Mouse (Mus musculus) fibroblast of lung, adult 2 months (primary cell): Measurements from ENCODE around the gene Arhgap30.

ENCODE experiments used
- DNase-seq: peaks from one replicate; pipeline ENCODE4 v3.0.0-alpha.2; 2011; ENCODE audit warnings: low read depth

Gene Arhgap30

GRCm38 (mm10) chr1:171388376-171389102 lies at the start of gene Arhgap30:
Arhgap30 (plus strand) TSS chr1:171388954.
- DNase-seq = no peak

DNA sequence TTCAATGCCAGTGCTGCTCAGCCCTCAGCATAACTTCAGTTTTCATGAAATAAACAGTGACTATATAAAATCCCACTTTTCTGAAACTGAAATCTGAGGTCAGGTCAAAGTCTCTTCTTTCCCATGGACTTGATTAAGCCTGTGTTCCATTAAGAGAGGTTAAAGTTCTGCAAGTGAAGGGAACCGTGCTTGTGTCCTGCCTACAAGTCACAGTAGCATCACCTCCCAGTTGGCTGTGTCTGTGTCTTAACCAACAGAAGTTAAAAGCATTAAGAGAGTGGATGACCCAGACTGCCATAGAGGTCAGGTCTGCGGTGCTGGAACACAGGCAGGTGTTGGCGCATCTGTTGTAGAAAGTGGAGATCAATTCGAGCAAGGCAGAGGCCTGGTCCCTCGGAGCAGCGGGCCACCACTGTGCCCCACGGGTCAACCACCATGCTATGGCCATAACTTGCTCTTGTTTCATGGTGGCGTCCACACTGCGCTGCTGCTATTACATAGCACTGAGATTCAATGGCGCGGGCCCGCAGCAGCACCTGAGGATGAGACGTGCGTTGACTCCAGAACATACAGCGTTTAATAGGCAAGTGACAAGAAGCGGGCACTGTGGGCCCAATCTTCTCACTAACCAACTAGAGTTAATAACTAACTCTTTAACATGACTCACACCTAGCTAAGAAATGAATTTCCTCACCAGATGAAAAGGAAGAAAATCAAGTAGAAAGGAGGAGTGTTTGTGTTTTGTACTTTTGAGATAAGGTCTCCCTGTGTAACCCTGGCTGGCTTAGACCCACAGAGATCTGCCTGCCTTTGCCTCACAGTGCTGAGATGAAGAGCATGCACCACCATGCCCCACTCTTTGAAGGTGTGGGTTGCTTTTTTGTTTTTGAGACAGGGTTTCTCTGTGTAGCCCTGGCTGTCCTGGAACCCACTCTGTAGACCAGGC lies 46.2 kb upstream of the Arhgap30 start:
- no peak for DNase-seq

GRCm38 (mm10) chr1:171343922-171344677 lies 44.7 kb upstream of the Arhgap30 start:
- no peak for DNase-seq

DNA sequence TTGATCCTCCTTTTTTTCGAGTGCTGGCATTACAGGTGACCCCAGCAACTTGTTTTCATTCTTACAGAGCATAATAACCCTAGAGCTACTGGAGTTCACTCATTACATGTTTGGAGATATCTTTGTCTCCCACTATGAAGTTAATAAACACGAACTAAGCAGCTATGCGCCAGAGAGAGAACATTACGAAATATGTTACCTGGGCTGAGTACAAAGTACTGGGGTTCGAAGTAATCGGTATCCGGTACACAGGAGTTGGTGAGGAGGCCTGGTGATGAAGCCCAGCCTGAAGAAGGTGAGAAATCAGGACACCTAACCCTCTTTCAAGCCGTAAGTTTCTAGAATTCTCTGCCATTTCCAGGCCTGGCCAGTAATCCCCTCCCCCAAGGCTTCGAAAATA lies 44.0 kb upstream of the Arhgap30 start:
- no peak for DNase-seq

DNA sequence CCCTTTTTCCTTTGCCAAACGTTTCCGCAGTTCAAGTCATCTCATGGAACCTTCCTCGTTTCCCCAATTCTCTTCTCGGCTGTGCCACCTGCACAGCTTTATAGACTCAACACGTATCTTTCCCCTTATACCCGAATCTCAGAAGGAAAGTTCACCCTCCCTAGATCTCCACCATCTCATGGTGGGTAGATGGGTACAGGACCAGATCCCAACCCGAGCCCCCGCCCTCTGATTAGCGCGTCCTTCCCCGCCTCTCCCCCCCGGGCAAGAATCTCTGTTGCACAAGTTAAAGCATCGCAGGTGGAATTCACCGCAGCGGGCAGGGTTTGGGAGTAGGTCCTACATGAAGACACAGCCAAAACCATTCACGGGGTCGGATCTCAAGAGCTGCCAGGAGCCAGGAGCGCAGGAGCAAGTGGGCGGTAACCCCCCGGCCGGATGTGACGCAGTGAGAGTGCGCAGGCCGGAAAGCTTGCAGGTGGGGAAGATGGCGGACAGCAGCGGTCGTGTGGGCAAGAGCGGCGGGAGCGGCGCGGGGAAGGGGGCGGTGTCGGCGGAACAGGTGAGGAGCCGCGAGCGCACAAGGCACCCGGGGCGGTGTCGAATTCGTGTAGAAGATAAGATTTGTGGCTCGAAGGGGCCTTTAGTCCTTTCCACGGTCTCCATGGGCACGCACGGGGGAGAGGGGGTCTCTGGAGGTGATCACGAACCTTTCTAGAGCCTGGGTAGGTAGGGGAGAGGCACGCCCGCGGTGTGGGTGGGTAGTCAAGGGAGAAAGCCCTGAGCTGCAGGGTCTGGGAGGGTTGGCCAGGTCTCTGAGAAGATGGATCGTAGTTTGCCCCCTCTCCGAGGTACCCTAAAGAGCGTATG lies 43.3 kb upstream of the Arhgap30 start, which contains the start of the genes Nit1 and Pfdn2:
Nit1 (minus strand) TSS at position 422 of the 870 bp plus-strand sequence.
Pfdn2 (plus strand) TSS at position 446 of the 870 bp plus-strand sequence.
- peak; percentile 69 for DNase-seq

GRCm38 (mm10) chr1:171346095-171346450 lies 42.7 kb upstream of the Arhgap30 start:
- no peak for DNase-seq

GRCm38 (mm10) chr1:171348665-171349064 lies 40.1 kb upstream of the Arhgap30 start:
- DNase-seq = no peak

DNA sequence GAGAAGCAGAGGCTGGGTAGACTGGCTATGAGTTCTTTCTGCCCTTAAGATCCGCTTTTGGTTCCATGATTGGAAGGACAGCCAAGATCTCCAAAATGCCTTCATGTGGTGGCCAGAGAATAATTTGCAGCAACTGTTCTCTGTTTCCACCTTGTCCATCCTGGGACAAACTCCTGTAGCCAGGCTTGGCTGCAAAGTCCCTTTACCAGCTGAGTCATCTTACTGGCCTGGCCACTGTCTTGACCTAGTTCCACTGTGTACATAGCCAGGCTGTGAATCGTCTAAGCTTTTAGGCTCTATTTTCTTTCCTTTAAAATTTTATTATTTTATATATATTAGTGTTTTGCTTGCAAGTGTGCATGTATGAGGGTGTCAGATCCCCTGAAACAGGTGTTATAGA lies 39.5 kb upstream of the Arhgap30 start:
- no peak for DNase-seq

DNA sequence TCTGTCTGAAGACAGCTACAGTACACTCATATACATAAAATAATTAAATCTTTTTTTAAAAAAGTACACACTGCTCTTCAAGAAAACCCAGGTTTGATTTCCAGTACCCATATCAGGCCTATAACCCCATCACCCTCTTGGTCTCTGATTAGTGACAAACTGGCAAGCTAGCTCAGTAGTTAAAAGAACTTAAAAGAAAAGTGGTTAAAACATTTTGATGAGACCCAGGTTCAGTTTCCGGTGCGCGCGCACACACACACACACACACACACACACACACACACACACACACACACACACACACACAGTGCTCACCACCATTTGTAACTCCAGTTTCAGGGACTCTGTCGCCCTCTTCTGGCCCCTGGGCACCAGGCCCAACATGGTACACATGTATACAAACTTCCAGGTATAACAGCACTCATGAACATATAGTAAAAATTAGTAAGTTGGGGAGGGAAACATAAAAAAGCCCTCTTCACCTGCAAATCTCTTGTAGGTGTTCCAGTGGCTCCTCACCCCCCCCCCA lies 32.9 kb upstream of the Arhgap30 start:
- DNase-seq = no peak

DNA sequence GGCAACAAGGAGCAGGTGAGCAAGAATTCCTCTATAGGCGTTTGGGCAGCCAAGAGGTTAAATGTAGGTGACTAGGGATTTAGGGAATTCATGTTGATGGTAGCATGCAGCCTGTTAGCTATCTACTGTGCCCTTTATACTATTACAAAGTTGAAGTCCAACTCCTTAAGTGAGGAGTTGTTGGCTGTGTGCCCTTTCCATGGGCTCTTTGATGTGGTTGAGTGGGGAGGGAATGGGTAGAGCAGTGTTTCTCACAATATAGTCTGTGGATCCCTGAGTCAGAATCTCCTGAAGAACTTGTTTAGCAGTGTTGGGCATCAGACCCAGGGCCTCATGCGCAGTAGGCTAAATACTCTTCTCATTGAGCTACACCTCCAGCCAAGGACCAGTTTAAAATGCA lies 31.9 kb upstream of the Arhgap30 start:
- DNase-seq = no peak

- DNase-seq = no peak
Measured at GRCm38 (mm10) chr1:171358421-171358820, 30.3 kb upstream of the Arhgap30 start.

GRCm38 (mm10) chr1:171360253-171360652 lies 28.5 kb upstream of the Arhgap30 start:
- no peak for DNase-seq

DNA sequence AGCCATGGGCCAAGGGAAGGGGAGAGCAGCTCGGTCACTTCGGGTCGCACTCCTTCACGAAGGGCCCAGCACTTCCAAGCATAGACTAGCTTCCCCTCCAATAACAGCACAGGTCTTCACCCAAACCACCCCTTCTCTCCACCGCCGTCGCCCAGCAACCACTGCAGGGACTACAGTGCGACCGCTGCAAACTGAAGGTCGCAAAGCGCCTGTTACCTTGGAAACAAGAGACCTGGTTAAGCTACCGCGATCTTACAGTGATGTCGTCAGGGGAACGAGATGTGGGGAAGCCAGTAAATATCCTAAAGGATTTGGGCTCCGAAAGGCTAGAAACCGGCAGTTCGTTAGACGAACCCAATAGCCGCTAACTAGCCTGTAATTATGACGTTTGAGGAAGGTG lies 28.1 kb upstream of the Arhgap30 start, which contains the start of gene Klhdc9:
Klhdc9 (minus strand) TSS at position 143 of the 400 bp plus-strand sequence.
- DNase-seq = peak; percentile 71

- peak; percentile 62 for DNase-seq
Measured at GRCm38 (mm10) chr1:171361106-171362103, 27.3 kb upstream of the Arhgap30 start.

DNA sequence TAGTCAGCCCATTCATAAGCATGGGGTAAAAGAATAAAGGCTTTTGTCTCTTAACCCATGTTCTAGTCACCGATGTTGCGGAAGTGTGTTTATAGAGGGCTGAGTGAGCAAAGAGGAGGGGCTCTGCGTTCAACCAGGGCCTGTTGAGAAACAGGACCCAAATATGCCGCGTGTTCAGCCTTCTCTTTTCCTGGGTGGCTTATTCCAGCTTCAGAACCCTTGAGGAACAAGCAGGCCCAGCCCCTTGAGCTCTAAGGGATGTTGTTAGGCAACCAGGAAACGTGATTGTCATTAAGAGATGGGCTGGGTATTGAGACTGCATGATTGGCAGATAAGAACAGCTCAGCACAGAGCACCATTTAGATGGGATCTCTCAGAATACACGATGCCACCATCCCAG lies 22.8 kb upstream of the Arhgap30 start:
- DNase-seq = no peak

- no peak for DNase-seq
Measured at GRCm38 (mm10) chr1:171369845-171370556, 18.8 kb upstream of the Arhgap30 start, which contains the start of gene Nectin4. Nectin4 (plus strand) TSS chr1:171370099.

DNA sequence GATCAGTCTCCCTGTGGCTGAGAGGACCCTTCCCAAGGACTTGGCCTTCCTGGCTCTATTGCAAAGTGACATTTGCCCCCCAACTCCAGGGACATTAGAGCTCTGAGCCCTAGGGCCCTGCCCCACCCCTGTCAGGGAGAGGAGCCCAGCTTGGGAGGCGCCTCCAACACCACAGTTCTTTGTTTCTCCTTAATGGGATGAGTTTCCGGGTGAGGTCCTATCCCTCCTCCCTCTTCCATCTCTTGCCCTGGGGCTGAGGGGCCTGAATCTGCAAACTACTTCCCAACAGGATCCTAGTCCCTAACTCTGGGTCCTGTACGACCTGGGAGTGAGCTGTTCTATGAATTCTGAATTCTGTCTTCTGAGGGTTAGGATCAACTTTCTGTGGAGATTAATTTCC lies 15.9 kb upstream of the Arhgap30 start:
- DNase-seq = no peak

DNA sequence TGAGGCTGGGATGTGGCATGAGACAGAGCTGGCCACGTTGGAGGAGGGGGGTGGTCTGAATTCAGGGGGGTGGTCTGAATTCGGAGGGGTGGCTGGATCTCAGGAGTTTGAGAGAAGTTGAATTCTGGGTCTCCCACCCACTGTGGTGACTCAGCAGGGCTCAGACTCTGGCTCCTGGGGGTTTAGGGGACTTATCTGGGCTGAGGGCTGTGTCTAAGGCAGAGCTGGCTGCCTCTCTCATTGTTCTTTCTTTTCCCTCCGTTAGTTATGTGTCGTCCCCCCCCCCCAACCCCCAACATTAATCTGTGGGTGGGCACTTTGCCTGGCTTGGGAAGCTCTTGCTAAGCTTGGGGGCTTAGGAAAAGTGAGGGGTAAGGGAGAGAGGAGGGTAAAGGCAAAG lies 14.8 kb upstream of the Arhgap30 start:
- DNase-seq = no peak

- peak; percentile 47 for DNase-seq
Measured at GRCm38 (mm10) chr1:171375646-171376097, 13.1 kb upstream of the Arhgap30 start.
